Mouse (Mus musculus) ES-Bruce4 (cell line): ENCODE measurements around the gene Pet100. TPM values are rescaled to one million over a fixed set of nuclear protein-coding genes. Genes with fewer than 3 reads are reported as not detected.
A peak's percentile ranks its signal among the peaks of the same experiment; 100 is the strongest.

Source experiments
- H3K27ac ChIP-seq: 2 replicates; pipeline ENCODE4 v1.5.1; 2012; ENCODE audit warnings: low read length, inconsistent platforms; ENCODE audit not compliant: insufficient read depth
- H3K27me3 ChIP-seq: 2 replicates; pipeline ENCODE4 v1.6.1; 2012; ENCODE audit warnings: mild to moderate bottlenecking, low read length, inconsistent platforms; ENCODE audit not compliant: control insufficient read depth, poor library complexity, insufficient read depth, severe bottlenecking
- H3K36me3 ChIP-seq: 2 replicates; pipeline ENCODE4 v1.6.1; 2012; ENCODE audit warnings: inconsistent platforms, mild to moderate bottlenecking, low read length, moderate library complexity; ENCODE audit not compliant: control insufficient read depth, poor library complexity, insufficient read depth, severe bottlenecking
- H3K4me1 ChIP-seq: one replicate; pipeline ENCODE4 v1.8.1; 2011; ENCODE audit warnings: low read length; ENCODE audit not compliant: control insufficient read depth, insufficient read depth
- H3K4me3 ChIP-seq: 2 replicates; pipeline ENCODE4 v1.5.1; 2011; ENCODE audit warnings: low read depth, mild to moderate bottlenecking, low read length
- H3K9ac ChIP-seq: 2 replicates; pipeline ENCODE4 v1.6.1; 2012; ENCODE audit warnings: low read depth, mild to moderate bottlenecking, inconsistent platforms; ENCODE audit not compliant: poor library complexity, severe bottlenecking
- H3K9me3 ChIP-seq: replicated peaks from 2 replicates; pipeline ENCODE4 v1.6.1; 2012; ENCODE audit warnings: mild to moderate bottlenecking, low read length, inconsistent platforms; ENCODE audit not compliant: control insufficient read depth, poor library complexity, insufficient read depth, severe bottlenecking
- CTCF ChIP-seq: IDR thresholded peaks from one replicate; pipeline ENCODE4 v1.8.1; 2011; ENCODE audit warnings: low read depth, low read length
- EP300 ChIP-seq: IDR thresholded peaks from 2 replicates; pipeline ENCODE4 v1.6.1; 2011; ENCODE audit warnings: low read depth, low read length; ENCODE audit not compliant: insufficient read depth
- POLR2A ChIP-seq: IDR thresholded peaks from one replicate; pipeline ENCODE4 v1.8.1; 2011; ENCODE audit warnings: low read length; ENCODE audit not compliant: insufficient read depth
- polyA plus RNA-seq: library from polyadenylated mRNA; stranded (reverse); fragments of >200 nt; gene quantifications from 2 replicates; pipeline ENCODE4 v1.2.4, GENCODE M21; 2011; ENCODE audit warnings: low read depth; ENCODE audit not compliant: missing spikeins, insufficient read depth, insufficient read length

The Pet100 gene
- polyA plus RNA-seq, 1 experiment: 93.4 TPM

- Histone ChIP-seq H3K4me3 (no peak overlapping the region), H3K9ac (no peak overlapping the region), H3K27ac (no peak overlapping the region), H3K36me3 (no peaks in the 10 kb centered on the region), H3K27me3 (no peaks in the 10 kb centered on the region), H3K9me3 (no peaks in the 10 kb centered on the region), H3K4me1 (no peaks in the 10 kb centered on the region)
- TF ChIP-seq POLR2A (no peak), CTCF (no peak), EP300 (no peak)
These were observed 43.1 kb downstream of the Pet100 start for GRCm38 (mm10) chr8:3664405-3664804.

GRCm38 (mm10) chr8:3665507-3665906, 44.2 kb downstream of the Pet100 start, which contains the start of gene Mcemp1:
Gene Mcemp1 (plus strand): TSS chr8:3665754.
- Histone ChIP-seq H3K27me3 (no peaks in the 10 kb centered on the region), H3K36me3 (no peaks in the 10 kb centered on the region), H3K4me3 (no peak within 1 kb of the TSS), H3K9me3 (no peaks in the 10 kb centered on the region), H3K9ac (no peak within 1 kb of the TSS), H3K4me1 (no peaks in the 10 kb centered on the region), H3K27ac (no peak within 1 kb of the TSS)
- no peak for TF ChIP-seq POLR2A
- TF ChIP-seq CTCF: no peak
- TF ChIP-seq EP300: no peak

- Histone ChIP-seq H3K4me1 (no peaks in the 10 kb centered on the region), H3K4me3 (no peak overlapping the region)
- TF ChIP-seq CTCF (no peak), POLR2A (no peak), EP300 (no peak)
These were observed 49.0 kb downstream of the Pet100 start for GRCm38 (mm10) chr8:3670388-3670787.

GRCm38 (mm10) chr8:3671980-3672491, 50.7 kb downstream of the Pet100 start, which contains the start of gene Fcor:
Gene Fcor (minus strand): TSS chr8:3672362.
- H3K4me3 ChIP-seq: peak within 1 kb of the TSS; percentile 92
- H3K4me1 ChIP-seq: no peaks in the 10 kb centered on the region
- peak within 1 kb of the TSS; percentile 67 for H3K27ac ChIP-seq
- no peaks in the 10 kb centered on the region for H3K9me3 ChIP-seq
- TF ChIP-seq EP300: 0 out of 2 replicates have a peak, but pooled peaks have one; percentile 51
- TF ChIP-seq POLR2A: peak; percentile 32
- peak; percentile 97 for TF ChIP-seq CTCF
- H3K36me3 ChIP-seq: no peaks in the 10 kb centered on the region
- H3K9ac ChIP-seq: peak within 1 kb of the TSS; percentile 52
- H3K27me3 ChIP-seq: no peaks in the 10 kb centered on the region

More at GRCm38 (mm10) chr8:3670388-3670787, 49.0 kb downstream of the Pet100 start:
- Histone ChIP-seq H3K27ac (no peak overlapping the region), H3K27me3 (no peaks in the 10 kb centered on the region), H3K36me3 (no peaks in the 10 kb centered on the region), H3K9ac (no peak overlapping the region), H3K9me3 (no peaks in the 10 kb centered on the region)

GRCm38 (mm10) chr8:3674671-3675070, 53.3 kb downstream of the Pet100 start:
- H3K36me3 ChIP-seq: no peaks in the 10 kb centered on the region
- H3K9ac ChIP-seq: no peak overlapping the region
- no peaks in the 10 kb centered on the region for H3K4me1 ChIP-seq
- no peak overlapping the region for H3K4me3 ChIP-seq
- no peak overlapping the region for H3K27ac ChIP-seq
- H3K27me3 ChIP-seq: no peaks in the 10 kb centered on the region
- no peaks in the 10 kb centered on the region for H3K9me3 ChIP-seq
- TF ChIP-seq CTCF (no peak), POLR2A (no peak), EP300 (no peak)

Other genes with a start within 250 kb of the Pet100 start
- 64.8 and 67.7 TPM in 2 replicates for gene Arhgef18, start 228.5 kb upstream of the Pet100 start, polyA plus RNA-seq
- 4.6 and 6.7 TPM in 2 replicates for gene Pex11g, start 153.9 kb upstream of the Pet100 start, polyA plus RNA-seq
- gene Tex45, start 150.7 kb upstream of the Pet100 start, polyA plus RNA-seq: 0.39 and 0.44 TPM in 2 replicates
- gene Zfp358, start 128.4 kb upstream of the Pet100 start, polyA plus RNA-seq: 15.5 and 17.7 TPM in 2 replicates
- 62.0 and 62.3 TPM in 2 replicates for gene Mcoln1, start 121.1 kb upstream of the Pet100 start, polyA plus RNA-seq
- 46.6 and 47.5 TPM in 2 replicates for gene Pnpla6, start 106.2 kb upstream of the Pet100 start, polyA plus RNA-seq
- gene C330021F23Rik, start 53.6 kb upstream of the Pet100 start, polyA plus RNA-seq: 22.8 and 24.0 TPM in 2 replicates
- gene Camsap3, start 34.3 kb upstream of the Pet100 start, polyA plus RNA-seq: 68.9 and 69.1 TPM in 2 replicates
- gene Xab2, start 232 bp upstream of the Pet100 start, polyA plus RNA-seq: 57.8 and 65.8 TPM in 2 replicates
- not detected in 2 replicates for gene Pcp2, start 4.0 kb downstream of the Pet100 start, polyA plus RNA-seq
- 125 and 145 TPM in 2 replicates for gene Stxbp2, start 9.4 kb downstream of the Pet100 start, polyA plus RNA-seq
- 0.94 and 1.8 TPM in 2 replicates for gene Retn, start 34.2 kb downstream of the Pet100 start, polyA plus RNA-seq
- not detected in 2 replicates for gene Mcemp1, start 44.2 kb downstream of the Pet100 start, polyA plus RNA-seq
- 8.4 and 11.9 TPM in 2 replicates for gene Fcor, start 50.8 kb downstream of the Pet100 start, polyA plus RNA-seq
- 18.2 and 18.7 TPM in 2 replicates for gene Trappc5, start 54.8 kb downstream of the Pet100 start, polyA plus RNA-seq
- not detected in 2 replicates for gene Fcer2a, start 72.6 kb downstream of the Pet100 start, polyA plus RNA-seq
- not detected in 2 replicates for gene Clec4g, start 99.1 kb downstream of the Pet100 start, polyA plus RNA-seq
- not detected in 2 replicates for gene Cd209a, start 127.4 kb downstream of the Pet100 start, polyA plus RNA-seq
- gene Cd209e, start 232.8 kb downstream of the Pet100 start, polyA plus RNA-seq: not detected in 2 replicates